Mouse (Mus musculus): ENCODE results near the gene Parvb. TPM values are rescaled to one million over a fixed set of nuclear protein-coding genes. Genes with fewer than 3 reads are reported as not detected.
"Not testable (repeated sequence)": the region's sequence is repeated elsewhere in the genome, so short reads cannot be mapped to it uniquely, and the experiment has no call there.

Parvb gene
- polyA plus RNA-seq, 2 experiments from 2014 or later, result 2.4 TPM; not detected in 1

DNA sequence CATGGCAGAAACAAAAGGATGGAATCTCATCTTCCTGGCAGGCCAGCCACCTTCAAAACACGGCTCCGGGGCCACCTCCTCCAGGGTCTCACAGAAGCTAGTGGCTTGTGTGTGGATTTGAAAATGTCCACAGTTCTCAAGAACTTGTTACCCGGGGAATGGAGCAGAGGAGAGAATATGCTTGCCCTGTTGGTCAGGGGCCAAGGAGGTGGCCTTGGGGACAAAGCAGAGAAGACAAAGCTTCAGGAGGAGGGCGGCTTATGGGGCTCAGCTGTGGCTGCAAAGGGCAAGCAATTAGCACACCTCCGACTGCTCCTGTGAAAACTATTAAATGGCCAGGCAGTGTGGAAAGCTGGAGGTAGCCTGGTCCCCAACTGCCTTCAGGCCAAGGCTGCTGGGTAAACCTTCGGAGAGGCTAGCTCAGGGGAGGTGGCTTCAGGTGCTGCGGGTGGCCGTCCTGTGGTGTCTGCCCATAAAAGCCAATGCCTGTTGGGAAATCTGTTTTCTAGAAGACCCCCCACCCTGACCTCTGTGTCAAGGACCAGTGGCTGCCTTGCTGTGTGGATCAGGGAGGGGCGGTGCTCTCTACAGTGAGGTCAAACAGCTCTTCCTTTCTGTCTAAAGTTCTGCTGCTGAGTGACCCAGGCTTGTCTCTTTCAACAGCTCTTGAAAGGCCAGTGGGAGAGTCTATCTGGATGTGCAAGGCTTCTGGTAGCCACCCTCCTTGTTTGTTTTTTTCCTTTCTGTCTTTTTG is 26.9 kb downstream of the Parvb start:
- no peak for ATAC-seq

DNA sequence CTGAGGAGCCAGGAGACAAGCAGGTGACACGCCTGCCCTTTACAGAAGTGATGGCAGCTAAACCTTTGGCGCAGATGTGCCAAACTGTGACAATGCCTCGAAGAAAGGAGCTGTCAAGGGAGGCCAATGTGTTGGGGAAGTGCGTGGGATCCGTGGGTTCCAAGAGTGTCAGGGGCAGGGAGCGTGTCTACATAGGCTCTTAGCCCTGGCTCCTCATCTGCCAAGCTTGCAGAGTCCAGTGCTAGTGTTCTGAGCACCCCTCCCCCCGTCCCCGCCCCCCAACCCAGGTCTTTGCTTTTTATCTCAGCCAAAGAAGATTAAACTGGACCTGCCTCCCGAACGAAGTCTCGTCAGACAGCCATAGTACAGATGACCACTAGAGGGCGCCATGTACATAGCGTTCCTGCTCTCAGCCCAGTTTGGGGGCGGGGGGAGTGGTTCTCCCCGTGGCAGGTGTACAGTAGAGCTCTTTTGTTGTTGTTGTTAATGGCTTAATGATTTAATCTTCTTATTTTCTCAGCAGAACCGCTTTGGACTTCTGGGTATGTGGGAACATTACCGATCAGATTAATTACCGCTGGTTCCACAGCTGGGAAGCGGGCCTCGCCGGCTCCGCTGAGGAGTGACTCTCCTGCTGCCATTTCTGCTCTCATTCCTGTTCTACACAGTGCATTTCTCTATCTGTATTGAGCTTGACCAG is 28.4 kb downstream of the Parvb start:
- no peak for ATAC-seq

DNA sequence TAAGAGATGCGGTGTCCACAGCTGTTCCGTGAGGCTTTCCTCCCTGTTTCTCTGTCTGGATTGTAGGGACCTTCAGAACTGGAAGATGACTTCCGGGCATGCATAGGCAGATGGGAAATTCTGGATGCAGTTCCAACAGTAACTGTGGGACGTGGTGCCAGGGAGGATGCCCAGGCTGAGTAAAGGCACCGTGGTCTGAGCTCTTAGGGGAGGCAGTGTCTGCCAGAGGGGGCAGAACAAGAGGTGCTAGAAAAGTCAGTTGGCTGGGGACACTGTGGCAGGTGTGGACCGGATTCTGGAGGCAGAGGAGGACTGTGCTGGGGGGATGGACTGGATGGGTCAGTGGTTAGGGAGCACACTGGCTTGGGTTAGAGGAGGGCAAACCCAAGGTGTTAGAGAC is 30.8 kb downstream of the Parvb start:
- no peak for ATAC-seq

DNA sequence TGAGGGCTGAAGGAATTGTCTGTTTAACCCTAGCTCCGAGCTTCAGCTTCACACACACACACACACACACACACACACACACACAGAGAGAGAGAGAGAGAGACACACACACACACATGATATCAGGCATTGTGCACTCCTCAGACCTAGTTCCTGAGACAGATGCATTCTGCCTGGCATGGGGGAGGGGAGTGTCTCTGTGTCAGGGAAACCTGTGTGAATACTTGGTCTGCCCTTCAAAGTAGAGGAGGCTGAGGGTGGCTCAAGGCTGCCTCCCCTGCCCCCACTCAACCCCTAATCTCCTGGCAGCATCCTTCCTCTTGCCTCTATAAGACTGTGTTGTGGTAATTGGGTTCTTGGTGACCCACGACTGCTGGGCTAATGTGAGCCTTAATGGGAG is 31.7 kb downstream of the Parvb start:
- ATAC-seq, result no peak

DNA sequence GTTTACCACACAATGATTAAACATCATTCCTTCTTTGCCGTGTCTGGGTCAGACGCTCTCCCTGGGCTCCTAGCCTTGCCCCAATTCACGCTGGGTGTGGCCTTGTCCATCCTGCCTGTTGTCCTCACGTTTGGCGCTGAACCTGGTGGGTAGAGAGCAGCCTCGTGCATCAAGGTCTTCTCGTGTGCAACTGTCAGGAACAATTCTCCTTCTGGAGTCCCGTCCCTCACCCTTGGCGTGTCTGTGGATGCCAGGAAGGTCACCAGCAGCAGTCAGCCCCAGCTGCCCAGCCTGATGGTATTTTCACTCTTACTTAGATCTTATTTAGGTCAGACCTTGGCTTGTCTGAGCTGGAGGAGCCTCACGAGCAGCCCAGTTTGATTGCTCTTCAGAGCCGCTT is 33.3 kb downstream of the Parvb start:
- no peak for ATAC-seq

DNA sequence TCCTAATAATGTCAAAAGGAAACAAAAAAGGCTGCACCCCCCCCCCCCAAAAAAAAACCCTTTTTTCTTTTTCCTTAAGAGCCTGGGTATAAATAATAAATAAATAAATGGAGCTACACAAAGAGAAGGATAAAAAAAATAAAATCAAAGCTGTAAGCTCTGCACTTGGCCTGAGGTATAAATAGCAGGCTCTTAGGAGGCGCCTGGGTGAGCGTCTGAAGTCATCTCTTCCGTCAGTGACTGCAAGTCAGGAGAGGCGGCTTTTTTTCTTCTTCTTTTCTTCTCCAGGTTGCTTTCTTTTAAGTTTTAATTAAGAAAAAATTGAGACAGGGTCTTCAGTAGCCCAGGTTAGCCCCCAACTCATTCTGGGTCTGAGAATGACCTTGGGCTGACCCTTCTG is 34.4 kb downstream of the Parvb start:
- no peak for ATAC-seq

DNA sequence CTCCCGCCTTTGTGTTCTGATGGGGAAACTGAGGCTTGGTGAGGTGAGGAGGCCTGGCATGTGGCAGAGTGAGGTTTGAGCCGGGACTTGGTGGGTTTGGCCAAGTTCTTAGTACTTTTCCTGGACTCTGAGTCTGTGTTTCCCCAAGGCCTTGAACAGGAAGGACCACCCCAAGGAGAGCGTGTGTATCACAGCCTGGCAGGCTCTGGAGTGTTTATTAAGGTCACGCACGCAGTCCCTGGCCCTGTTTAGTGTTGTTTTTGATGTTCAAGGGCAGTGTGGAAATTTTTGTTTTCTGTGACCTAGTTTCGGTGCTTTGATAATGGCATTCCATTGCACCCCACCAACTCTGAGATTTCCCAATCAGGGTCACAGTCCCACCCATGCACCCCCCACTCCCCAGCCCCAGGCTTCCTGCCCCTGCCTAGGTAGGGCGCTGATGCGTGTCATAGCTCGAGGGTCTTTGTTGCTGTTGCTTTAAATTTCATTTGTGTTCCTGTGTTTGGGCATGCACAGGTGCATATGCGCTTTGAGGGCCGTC is 35.9 kb downstream of the Parvb start:
- ATAC-seq, result no peak

DNA sequence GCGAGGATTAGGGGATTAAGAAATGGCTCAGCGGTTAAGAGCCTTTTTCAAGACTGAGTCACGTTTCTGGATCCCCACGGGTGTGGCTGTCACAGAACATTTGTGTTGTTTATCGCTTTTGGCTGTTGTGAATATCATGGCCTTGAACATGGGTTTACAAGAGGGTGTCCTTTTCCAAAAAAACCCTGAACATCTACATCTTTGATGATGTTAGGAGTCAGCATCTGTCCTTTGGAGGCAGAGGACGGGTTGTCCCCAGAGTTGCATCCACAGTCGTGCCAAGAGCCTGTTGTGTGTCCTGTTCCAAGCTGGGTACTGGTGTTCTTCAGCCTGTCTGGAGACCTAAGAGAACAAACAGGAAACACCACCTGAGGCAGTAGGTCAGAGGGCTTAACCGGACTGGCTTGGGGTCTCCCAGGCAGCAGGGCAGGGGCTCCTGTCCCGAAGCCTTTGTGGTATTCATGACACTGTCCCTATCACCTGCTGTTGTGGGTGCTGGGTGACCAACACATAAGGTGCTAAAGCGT is 37.3 kb downstream of the Parvb start:
- ATAC-seq, result no peak

DNA sequence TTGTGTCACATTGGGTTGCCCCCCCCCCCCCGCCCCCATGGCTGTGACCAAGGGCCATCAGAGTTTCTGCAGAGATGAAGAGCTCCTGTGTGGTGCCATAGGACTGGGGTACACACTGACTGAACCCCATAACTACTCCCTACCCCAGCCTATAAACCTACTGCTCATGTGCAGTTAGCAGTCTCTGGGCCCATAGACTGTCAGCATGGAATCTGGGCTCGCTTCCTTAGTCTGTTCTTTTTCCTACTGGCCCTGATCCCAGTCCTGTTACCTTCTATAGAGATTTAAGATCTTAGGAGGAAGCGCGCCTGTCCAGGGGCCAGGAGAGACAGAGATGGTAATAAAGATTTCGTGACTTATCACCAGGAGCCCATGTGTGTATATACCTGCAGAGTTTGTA is 38.2 kb downstream of the Parvb start:
- no peak for ATAC-seq

DNA sequence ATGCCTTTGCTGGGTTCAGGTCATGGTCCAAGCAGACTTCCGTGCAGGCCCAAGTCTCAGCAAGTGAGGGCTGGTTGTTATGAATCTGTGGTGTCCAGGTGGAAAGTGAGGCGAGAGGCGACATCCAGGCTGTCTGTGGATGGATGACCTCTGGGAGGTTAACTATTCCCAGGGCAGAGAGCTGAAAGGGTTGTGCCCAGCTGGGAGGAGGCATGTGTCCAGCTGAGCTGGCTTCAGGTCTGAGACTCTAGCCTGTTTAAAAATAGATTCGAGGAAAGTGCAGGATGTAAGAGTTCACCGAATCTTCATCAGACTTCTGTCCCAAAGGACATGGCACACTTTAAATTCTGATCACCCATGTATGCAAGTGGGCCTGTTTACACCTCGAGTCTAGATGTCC is 38.6 kb downstream of the Parvb start:
- no peak for ATAC-seq

DNA sequence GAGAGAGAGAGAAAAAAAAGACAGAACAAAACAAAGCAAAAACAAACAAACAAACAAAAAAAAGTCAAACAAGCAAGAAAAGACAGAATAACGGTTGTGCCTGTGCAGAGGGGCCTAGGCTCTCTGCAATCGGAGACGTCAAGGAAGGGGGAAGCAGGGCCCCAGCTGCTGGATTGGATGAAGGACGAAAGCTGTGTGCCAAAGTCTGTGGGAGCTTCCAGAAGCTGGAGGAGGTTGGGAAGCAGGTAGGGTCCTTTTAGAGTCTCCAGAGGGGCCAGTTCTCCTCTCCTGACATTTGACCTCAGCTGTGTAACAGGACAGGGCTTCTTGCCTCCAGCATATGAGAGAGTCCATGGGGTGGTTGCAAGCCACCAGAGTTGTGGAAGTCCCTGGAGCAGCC is 44.2 kb downstream of the Parvb start:
- ATAC-seq, result no peak

DNA sequence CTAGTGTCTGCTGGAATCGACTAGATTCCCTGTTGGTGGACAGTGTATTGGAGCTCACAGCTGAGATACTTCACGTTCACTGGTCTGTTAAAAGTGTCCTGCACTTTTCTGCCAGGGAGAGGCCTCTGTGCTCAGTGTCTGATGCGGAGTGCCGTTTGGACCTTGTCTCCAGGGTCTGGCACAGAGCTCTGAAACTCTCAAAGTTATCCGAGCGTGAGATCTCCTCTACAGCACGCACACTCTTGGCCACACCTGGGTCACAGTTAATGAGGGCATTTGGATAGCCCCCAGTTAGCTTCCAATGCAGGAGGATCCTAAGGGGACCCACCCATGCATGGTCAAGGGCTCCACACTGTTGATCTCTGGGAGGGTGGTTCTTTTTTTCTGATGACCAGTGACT is 46.2 kb downstream of the Parvb start:
- ATAC-seq, result no peak

DNA sequence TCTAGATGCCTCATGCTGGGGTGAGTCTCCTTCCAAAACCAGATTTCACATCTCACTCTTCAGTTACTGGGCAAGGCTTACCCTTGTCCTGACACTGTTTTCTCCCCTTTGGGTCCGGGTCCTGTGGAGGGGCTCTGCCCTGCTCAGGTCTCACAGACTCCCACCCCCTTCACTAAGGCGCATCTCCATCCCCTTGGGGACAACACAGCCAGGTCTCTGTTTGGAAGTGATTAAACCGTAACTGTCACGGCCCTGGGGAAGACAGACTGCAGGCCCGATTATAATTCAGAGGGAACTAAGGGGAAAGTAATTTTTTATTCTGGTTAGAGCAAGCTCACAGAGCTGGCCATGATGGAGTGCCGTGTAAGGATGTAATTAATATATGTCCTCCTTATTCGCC is 46.8 kb downstream of the Parvb start:
- ATAC-seq, result no peak

DNA sequence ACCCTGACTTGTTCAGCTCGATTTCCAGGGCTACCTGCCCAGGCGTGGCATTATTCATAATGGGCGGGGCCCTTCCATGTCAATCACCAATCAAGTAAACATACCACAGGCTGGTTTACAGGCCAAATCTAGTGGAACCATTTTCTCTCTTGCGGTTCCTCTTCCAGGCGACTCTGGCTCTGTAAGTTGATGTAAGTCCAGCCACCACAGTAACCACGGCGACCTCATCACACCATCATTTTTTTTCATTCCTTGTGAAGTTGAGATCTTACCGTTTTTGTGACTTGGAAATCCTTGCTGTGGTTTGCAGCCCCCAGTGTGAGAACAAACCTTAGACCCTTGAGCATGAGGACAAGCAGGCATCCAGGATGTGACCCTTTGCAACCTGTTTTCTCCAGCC is 48.5 kb downstream of the Parvb start:
- no peak for ATAC-seq

DNA sequence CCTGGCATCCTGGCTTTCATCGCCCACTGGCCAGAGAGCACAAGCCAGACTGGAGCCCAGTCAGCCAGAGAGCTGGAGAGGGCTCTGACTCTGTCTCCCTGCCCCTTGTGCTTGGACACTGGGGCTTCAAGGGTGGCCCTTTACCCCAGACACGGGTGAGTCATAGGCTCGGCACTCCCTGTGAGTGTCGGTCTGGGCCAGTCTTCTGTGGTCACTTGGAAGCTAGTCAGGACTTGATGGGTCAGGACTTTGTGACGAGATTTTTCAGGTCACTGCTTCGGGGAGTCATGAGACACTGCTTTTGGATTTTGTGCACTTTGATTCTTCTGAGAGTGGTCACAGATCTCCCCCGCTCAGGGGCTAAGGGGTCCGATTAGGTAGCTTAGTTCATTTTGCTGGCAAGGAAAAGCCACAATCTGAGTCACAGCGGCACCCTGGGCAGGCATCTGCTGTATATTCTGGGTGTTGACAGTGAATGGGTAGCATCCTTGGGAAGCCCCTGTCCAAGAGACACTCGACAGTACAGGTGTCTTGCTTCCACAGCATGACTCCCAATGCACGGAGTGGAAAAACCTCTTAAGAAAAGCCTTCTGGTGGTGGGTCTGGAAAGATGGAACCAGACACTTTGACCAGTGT is 49.0 kb downstream of the Parvb start:
- ATAC-seq, result no peak

DNA sequence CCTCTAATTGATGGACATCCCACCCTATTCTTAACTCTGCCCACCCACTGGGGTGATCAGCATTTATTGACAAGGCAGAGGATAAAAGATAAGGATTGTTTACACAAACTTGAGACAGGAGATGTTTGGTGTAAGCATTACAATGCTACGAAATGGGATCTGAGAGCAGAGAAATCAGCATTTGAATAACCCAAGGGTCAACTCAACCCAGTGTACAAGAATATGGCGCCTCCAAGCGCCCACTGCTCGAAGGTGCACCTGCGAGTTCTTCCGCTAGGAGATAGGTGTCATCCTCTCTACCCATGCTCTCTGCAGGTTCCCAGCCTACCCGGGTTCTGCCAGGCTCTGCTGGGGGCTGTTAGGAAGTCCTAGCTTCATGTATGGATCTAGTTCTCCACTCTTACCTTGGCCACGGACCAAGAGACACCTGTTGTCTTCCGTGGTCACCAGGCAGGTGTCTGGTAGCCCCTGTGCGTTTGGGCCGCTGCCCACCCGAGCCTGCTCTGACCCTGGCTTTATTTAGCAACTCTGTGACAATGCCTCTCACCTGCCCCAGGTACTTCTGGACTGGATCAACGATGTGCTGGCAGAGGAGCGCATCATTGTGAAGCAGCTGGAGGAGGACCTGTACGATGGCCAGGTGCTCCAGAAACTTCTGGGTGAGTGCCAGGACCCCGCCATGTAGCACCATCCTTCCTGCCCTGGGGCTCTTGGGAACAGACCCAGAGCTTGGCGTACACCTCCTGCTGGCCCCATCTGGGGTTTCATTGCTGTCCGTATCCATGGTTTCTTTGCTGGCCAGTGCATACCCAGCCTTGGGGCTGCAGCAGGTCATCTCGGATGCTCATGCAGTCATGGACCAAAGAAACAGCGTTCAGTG is 50.6 kb downstream of the Parvb start:
- no peak for ATAC-seq

DNA sequence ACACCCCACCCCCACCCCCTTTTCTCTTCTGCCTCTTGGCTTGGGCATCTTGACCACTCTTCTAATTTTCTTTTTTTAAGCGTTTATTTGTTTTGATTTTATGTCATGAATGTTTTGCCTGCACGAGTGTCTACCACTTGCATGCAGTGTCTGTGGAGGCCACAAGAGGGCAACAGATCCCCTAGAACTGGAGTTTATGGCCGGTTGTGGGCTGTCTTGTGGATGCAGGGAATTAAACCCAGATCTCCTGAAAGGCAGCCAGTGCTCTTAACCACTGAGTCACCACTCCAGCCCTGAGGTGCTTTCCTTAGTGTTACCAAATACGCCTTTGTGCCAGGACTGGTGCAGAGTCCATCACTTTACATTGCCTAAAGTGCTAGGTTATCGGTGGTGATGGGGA is 52.2 kb downstream of the Parvb start:
- no peak for ATAC-seq

DNA sequence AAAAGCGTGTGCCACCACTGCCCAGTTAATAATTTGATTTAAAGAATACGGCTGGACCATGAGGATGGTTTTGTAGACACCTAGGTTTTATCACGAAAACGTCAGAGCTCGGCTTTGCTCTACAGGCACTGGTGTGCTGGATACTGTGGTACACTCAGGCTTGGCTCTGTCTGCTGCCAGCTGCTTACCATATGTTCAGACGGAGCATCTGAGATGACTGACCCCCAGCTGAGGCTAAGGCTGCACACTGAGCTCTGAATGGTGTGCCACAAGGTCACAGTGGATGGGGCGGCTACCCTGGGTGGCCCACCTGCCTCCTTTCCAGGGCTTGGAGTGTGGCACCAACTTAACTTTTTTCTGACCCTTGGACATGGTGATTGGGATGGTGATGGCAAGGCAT is 53.6 kb downstream of the Parvb start:
- ATAC-seq, result no peak

DNA sequence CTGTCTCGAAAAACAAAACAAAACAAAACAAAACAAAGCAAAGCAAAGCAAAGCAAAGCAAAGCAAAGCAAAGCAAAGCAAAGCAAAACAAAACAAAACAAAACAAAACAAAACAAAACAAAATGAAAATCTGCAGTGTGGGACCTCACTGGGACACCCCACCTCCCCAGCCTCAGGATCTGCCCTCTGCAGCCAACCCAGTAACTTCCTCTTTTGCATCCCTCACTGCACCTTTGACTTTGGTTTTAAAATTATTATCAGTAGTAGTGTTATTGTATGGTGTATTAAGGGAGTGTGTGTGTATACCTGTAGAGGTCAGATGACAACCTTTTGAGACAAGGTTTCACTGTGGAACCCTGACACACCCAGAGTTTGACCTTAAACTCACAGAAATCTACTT is 57.1 kb downstream of the Parvb start:
- not testable (repeated sequence) for ATAC-seq

DNA sequence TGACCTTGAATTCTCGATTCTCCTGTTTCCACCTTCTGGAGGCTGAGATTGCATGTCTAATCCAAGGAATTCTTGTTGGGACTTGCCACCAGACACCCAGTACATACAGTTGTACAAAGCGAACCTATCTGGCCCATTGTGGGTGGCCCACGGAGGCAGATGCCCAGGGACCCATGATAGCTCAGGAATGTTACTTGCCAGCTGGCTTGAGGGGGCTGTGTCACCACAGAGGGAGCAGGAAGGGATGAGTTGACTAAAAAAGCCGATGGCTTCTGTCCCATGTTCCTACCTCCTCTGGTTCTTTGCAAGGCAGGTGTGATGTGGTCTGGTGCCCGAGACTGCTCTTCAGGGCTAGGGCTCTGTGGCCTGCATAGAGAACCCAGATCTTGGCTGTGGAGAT is 59.3 kb downstream of the Parvb start:
- no peak for ATAC-seq

DNA sequence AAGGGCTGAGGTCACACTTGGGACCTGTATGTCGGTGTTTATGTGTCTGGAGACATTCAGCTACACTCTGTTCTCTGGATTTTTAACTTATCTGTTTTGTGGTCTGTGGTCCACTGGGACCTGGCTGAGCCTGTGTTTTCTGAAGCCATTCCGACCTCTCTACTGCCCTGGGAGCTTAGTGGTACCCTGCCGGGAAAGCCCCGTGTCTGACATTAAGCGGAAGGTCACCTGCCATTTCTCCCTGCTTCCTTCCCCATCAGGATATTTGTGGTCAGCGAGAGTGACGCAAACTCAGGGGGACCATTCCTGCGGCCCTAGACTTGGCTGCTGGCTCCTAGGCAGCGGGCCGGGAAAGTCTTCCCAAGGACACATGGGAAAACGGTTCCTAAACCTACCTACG is 61.7 kb downstream of the Parvb start:
- ATAC-seq, result no peak

DNA sequence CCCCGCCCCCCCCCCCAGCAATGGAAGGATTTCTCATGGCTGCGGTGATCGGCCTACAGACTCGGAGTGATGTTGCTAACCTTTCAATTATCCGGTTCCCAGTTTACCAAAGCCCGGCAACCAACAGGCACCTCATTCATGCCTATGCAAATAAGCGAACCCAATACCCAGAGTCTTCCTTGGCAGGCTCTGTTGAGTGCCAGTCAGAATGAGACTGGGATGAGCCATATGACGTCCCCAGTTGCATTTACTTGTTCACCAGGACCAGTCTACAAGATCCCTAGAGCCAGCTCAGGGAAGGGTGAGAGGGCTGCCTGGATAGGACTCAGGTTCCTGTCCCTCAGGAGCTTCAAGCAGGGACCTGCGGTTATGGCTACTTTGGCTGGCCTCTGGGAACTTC is 62.5 kb downstream of the Parvb start:
- ATAC-seq, result no peak

DNA sequence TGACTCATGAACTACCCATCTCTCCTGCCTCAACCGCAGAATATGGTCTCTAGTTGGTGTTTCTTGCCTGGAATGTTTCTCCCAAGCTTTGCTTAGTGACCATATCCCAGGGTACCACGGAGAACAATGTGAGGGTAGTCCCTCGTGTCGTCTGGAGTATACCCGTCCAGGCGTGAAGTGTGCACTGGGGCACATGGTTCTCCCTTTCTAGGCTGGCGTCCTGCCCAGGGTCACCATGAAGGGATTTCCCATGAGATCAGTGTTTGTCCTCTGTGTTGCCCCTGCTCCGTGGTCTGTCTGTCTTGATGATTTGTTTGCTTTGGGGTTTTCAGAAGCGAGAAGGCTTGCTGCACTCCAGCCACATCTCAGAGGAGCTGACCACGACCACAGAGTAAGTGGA is 63.4 kb downstream of the Parvb start:
- ATAC-seq, result no peak

Measured in CD4-positive, CD25-positive, alpha-beta regulatory T cell, adult 4 months (primary cell).